Mouse (Mus musculus): ENCODE measurements around the gene Myh11.

DNA sequence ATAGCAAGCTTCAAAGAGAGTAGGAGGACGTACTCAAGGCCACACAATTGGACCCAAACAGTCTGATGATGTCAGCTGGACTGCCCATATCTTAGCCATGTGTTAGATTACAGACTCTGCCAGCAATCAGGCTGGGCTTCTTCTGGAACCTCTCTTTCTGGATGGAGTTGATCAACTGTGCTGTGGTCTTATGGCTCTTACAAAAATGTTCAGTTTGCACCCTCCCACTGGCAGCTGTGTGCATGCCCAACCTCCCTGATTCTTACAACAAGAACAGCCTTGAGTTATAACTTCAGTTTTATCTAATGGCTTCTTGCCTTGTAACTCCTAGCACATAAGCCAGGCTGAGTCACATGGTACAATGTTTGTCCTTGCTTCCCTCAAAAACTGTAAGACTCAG lies 37.0 kb upstream of the Myh11 start:
- TF ChIP-seq CTCF (IDR thresholded peaks at IDR 0.05; ENCODE audit: low read depth) (no peak), EP300 (IDR thresholded peaks at IDR 0.05; ENCODE audit: low read depth) (no peak)
